Mouse (Mus musculus): ENCODE data around the gene Morn1. TPM values are rescaled to one million over a fixed set of nuclear protein-coding genes. Genes with fewer than 3 reads are reported as not detected.

Morn1 gene
- polyA plus RNA-seq, 1 experiment from 2014 or later, result 6.3 TPM

GRCm38 (mm10) chr4:155189711-155190139, 103.3 kb downstream of the Morn1 start:
- ATAC-seq (ENCODE audit: low read depth), result no peak
- 4% methylated on average over 4 of the region's 4 CpGs for whole genome bisulfite sequencing
- H3K36me3 ChIP-seq (ENCODE audit: control insufficient read depth, insufficient read depth, low read length), result no peaks in the 10 kb centered on the region
- H3K9me3 ChIP-seq (ENCODE audit: control insufficient read depth, low read length), result no peaks in the 10 kb centered on the region
- H3K27ac ChIP-seq (ENCODE audit: low read depth, low read length), result no peak overlapping the region
- no peak overlapping the region for H3K4me3 ChIP-seq (ENCODE audit: low read depth, low read length)
- H3K4me1 ChIP-seq (ENCODE audit: control insufficient read depth, insufficient read depth, low read length), result peaks cover 39% of the 10 kb centered on the region
- no peaks in the 10 kb centered on the region for H3K27me3 ChIP-seq (ENCODE audit: control insufficient read depth, insufficient read depth, low read length)
- H3K4me2 ChIP-seq (ENCODE audit: low read depth, low read length), result no peak overlapping the region
- H3K9ac ChIP-seq (replicated peaks; ENCODE audit: low read depth, low read length), result 0 out of 2 replicates have a peak overlapping the region, but pooled peaks have one; percentile 16

GRCm38 (mm10) chr4:155190275-155190674, 103.9 kb downstream of the Morn1 start:
- H3K27me3 ChIP-seq (ENCODE audit: control insufficient read depth, insufficient read depth, low read length), result no peaks in the 10 kb centered on the region
- H3K9me3 ChIP-seq (ENCODE audit: control insufficient read depth, low read length), result no peaks in the 10 kb centered on the region
- no peak overlapping the region for H3K4me3 ChIP-seq (ENCODE audit: low read depth, low read length)
- no peak overlapping the region for H3K27ac ChIP-seq (ENCODE audit: low read depth, low read length)
- H3K9ac ChIP-seq (replicated peaks; ENCODE audit: low read depth, low read length), result no peak overlapping the region
- ATAC-seq (ENCODE audit: low read depth), result no peak
- 21% methylated on average over 7 of the region's 7 CpGs for WGBS
- H3K4me1 ChIP-seq (ENCODE audit: control insufficient read depth, insufficient read depth, low read length), result peaks cover 39% of the 10 kb centered on the region
- no peaks in the 10 kb centered on the region for H3K36me3 ChIP-seq (ENCODE audit: control insufficient read depth, insufficient read depth, low read length)
- H3K4me2 ChIP-seq (ENCODE audit: low read depth, low read length), result no peak overlapping the region

Other genes with a start within 250 kb of the Morn1 start
- 1.1 and 1.3 TPM in 2 replicates for gene Ttc34, start 249.1 kb upstream of the Morn1 start, polyA plus RNA-seq (2014; fragmentation: Nextera tagmentation; extraction: Ambion mirVana)
- gene Mmel1, start 217.0 kb upstream of the Morn1 start, polyA plus RNA-seq (2014; fragmentation: Nextera tagmentation; extraction: Ambion mirVana), result 0.40 and 0.50 TPM in 2 replicates
- gene Fam213b, start 187.4 kb upstream of the Morn1 start, polyA plus RNA-seq (2014; fragmentation: Nextera tagmentation; extraction: Ambion mirVana), result 51.9 and 64.7 TPM in 2 replicates
- gene Tnfrsf14, start 158.0 kb upstream of the Morn1 start, polyA plus RNA-seq (2014; fragmentation: Nextera tagmentation; extraction: Ambion mirVana), result not detected in 2 replicates
- gene Hes5, start 125.7 kb upstream of the Morn1 start, polyA plus RNA-seq (2014; fragmentation: Nextera tagmentation; extraction: Ambion mirVana), result 40.9 and 60.1 TPM in 2 replicates
- 36.1 and 37.3 TPM in 2 replicates for gene Pank4, start 122.5 kb upstream of the Morn1 start, polyA plus RNA-seq (2014; fragmentation: Nextera tagmentation; extraction: Ambion mirVana)
- 10.7 and 16.0 TPM in 2 replicates for gene Plch2, start 29.8 kb upstream of the Morn1 start, polyA plus RNA-seq (2014; fragmentation: Nextera tagmentation; extraction: Ambion mirVana)
- 6.6 and 8.6 TPM in 2 replicates for gene Pex10, start 19.6 kb upstream of the Morn1 start, polyA plus RNA-seq (2014; fragmentation: Nextera tagmentation; extraction: Ambion mirVana)
- gene Rer1, start 195 bp upstream of the Morn1 start, polyA plus RNA-seq (2014; fragmentation: Nextera tagmentation; extraction: Ambion mirVana), result 132 and 137 TPM in 2 replicates
- gene Ski, start 136.0 kb downstream of the Morn1 start, polyA plus RNA-seq (2014; fragmentation: Nextera tagmentation; extraction: Ambion mirVana), result 16.8 and 17.7 TPM in 2 replicates
- 70.8 and 71.5 TPM in 2 replicates for gene Faap20, start 163.2 kb downstream of the Morn1 start, polyA plus RNA-seq (2014; fragmentation: Nextera tagmentation; extraction: Ambion mirVana)